Mouse (Mus musculus): ENCODE data around the gene Apobec1. TPM values are rescaled to one million over a fixed set of nuclear protein-coding genes. Genes with fewer than 3 reads are reported as not detected.

The Apobec1 gene
- polyA plus RNA-seq, 1 experiment from 2014 or later = 0.04 TPM

DNA sequence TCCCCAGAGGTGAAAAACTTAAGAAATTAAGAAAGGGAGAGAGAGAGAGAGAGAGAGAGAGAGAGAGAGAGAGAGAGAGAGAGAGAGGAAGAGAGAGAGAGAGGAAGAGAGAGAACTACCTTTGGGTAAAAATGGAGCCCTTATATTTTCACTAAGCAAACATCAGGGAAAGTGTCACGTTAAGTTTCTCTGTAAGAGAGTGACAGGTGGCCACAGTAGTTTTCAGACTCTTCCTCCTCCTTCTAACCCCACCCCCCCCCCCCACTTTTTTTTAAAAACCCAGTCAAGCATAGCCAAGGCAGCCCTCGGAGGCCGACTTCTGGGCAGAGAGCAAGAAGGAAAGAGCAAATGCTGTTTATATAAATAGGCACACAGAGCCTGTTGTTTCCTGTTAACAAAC lies 68.2 kb downstream of the Apobec1 start:
- DNase-seq (ENCODE audit: low read depth, low spot score) (no peak), ATAC-seq (no peak)
- in situ Hi-C loops (cut with MboI; ENCODE audit: low pct_unique_long_range_greater_than_20kb) = no loop called here
- ChIA-PET POLR2A (no interaction called here), CTCF (no interaction called here)
- H3K27me3 ChIP-seq = no peaks in the 10 kb centered on the region
- TF ChIP-seq CTCF (IDR thresholded peaks at IDR 0.05) = no peak

- ChIA-PET POLR2A (no interaction called here), CTCF (interaction anchor here (1.2 kb wide), 1 partner anchor 12 kb away, joined by 3 read pairs; no protein-coding TSS in a partner anchor)
- H3K27me3 ChIP-seq = peaks cover 4% of the 10 kb centered on the region
- ATAC-seq (no peak), DNase-seq (ENCODE audit: low read depth, low spot score) (no peak)
- in situ Hi-C loops (cut with MboI; ENCODE audit: low pct_unique_long_range_greater_than_20kb) = no loop called here
- no peak for TF ChIP-seq CTCF (IDR thresholded peaks at IDR 0.05)
Measured at GRCm38 (mm10) chr6:122532883-122533302, 69.4 kb downstream of the Apobec1 start.

- ChIA-PET POLR2A (no interaction called here), CTCF (no interaction called here)
- TF ChIP-seq CTCF (IDR thresholded peaks at IDR 0.05) = no peak
- peaks cover 4% of the 10 kb centered on the region for H3K27me3 ChIP-seq
- DNase-seq (ENCODE audit: low read depth, low spot score) (no peak), ATAC-seq (no peak)
- in situ Hi-C loops (cut with MboI; ENCODE audit: low pct_unique_long_range_greater_than_20kb) = no loop called here
Measured at GRCm38 (mm10) chr6:122531466-122532174, 70.6 kb downstream of the Apobec1 start.

DNA sequence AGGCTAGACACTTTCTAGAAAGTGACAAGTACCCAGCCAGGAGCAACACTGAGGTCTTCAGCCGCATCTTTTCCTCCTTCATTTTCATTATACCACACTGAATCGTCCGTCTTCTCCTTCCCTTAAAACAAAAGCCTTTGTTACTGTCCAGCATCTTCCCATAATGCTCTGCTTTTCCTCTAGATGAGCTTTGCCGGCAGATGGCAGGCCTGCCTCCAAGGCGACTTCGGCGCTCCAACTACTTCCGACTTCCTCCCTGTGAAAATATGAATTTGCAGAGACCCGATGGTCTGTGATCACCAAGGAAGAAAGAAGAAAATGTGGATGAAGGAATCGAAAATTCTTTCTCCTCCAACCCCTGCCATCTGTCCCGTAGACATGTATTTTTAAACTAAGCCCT lies 74.1 kb downstream of the Apobec1 start:
- no peak for TF ChIP-seq CTCF (IDR thresholded peaks at IDR 0.05)
- ChIA-PET CTCF (no interaction called here), POLR2A (no interaction called here)
- in situ Hi-C loops (cut with MboI; ENCODE audit: low pct_unique_long_range_greater_than_20kb) = no loop called here
- H3K27me3 ChIP-seq = peaks cover 4% of the 10 kb centered on the region
- ATAC-seq = no peak
- DNase-seq (ENCODE audit: low read depth, low spot score) = no peak

Other genes starting within 250 kb of the Apobec1 start
- not detected for gene Rimklb, start 103.7 kb downstream of the Apobec1 start, polyA plus RNA-seq (2021)
- gene Mfap5, start 96.6 kb downstream of the Apobec1 start, polyA plus RNA-seq (2021) = not detected
- gene Aicda, start 48.6 kb downstream of the Apobec1 start, polyA plus RNA-seq (2021) = not detected
- gene Gdf3, start 7.6 kb upstream of the Apobec1 start, polyA plus RNA-seq (2021) = not detected
- gene Dppa3, start 24.0 kb upstream of the Apobec1 start, polyA plus RNA-seq (2021) = not detected
- 0.26 TPM for gene Nanog, start 105.0 kb upstream of the Apobec1 start, polyA plus RNA-seq (2021)
- 0.19 TPM for gene Slc2a3, start 199.2 kb upstream of the Apobec1 start, polyA plus RNA-seq (2021)
- 19.6 TPM for gene Foxj2, start 217.5 kb upstream of the Apobec1 start, polyA plus RNA-seq (2021)